Comparison of ENCODE assay signal across 16 mouse cellular contexts in genomic region chr19:7280557-7281330, GRCm38 (mm10). TPM values are rescaled to one million over a fixed set of nuclear protein-coding genes. Genes with fewer than 3 reads are reported as not detected.
A peak's percentile ranks its signal among the peaks of the same experiment; 100 is the strongest.
DNase-seq lines count a peak whose midpoint lies in the region; ATAC-seq lines count a peak whose summit lies in the region.
"Had no signal": no experiment of that assay in that cellular context is flagged by ENCODE, and none has a peak within 500 bp of the region (broad histone marks: within the 10 kb centered on the region; RNA-seq: fewer than 3 reads in every experiment).

No protein-coding gene starts in this region.

- DNase-seq in frontal cortex, adult 2 months (ENCODE audit: extremely low spot score in 1 of 2, low spot score in 1 of 2), result peak; percentile 86 to 89
- DNase-seq in frontal cortex, postnatal 14 days (ENCODE audit: low spot score in 2 of 2), result no peak
- DNase-seq in right cerebral cortex, adult 18-20 months, result peak; percentile 91
- no peak for DNase-seq in right cerebral cortex, postnatal 4 days
- peak; percentile 83 to 84 for DNase-seq in left cerebral cortex, adult 9 months (ENCODE audit: low spot score in 2 of 2)
- no peak for DNase-seq in cerebellum, postnatal 36 days
- DNase-seq: adrenal gland, adult 8-10 months; B cell, adult 2 months; cerebellum, adult 11 months; gastrocnemius, postnatal 14 days; heart, postnatal 10 days; liver; thymus, postnatal 25 days had no signal

- no peak overlapping the region for H3K4me3 ChIP-seq in liver, embryonic 12.5 days

- no peaks in the 10 kb centered on the region for H3K9me3 ChIP-seq in liver, embryonic 12.5 days (replicated peaks)

- H3K4me2 ChIP-seq in liver, embryonic 12.5 days, result no peak overlapping the region

- H3K36me3 ChIP-seq in liver, embryonic 12.5 days, result peaks cover 99% of the 10 kb centered on the region

- ATAC-seq in inflammation-experienced regulatory T-cells, adult 6 months, result no peak
- no peak for ATAC-seq in liver, embryonic 12.5 days

- H3K4me1 ChIP-seq in liver, embryonic 12.5 days, result peaks cover 9% of the 10 kb centered on the region

- no peak overlapping the region for H3K27ac ChIP-seq in liver, embryonic 12.5 days
- H3K27ac ChIP-seq: kidney, postnatal 0 days had no signal

- 83% methylated on average over 18 of the region's 18 CpGs for WGBS in liver, embryonic 12.5 days (ENCODE audit: insufficient replicate concordance)

- H3K9ac ChIP-seq in liver, embryonic 12.5 days, result no peak overlapping the region

- H3K27me3 ChIP-seq in liver, embryonic 12.5 days (replicated peaks), result no peaks in the 10 kb centered on the region

RNA-seq across cellular contexts. Expression of gene Rcor2, which starts 13.6 kb away (rescaled TPM):
- polyA plus RNA-seq in frontal cortex, adult 2 months (2012; rRNA removed), result 20.2 and 24.6 TPM in 2 replicates
- polyA plus RNA-seq in inflammation-experienced regulatory T-cells, adult 6 months (2017; shearing (Covaris generic)), result not detected
- polyA plus RNA-seq in liver, embryonic 12.5 days (2016; fragmentation: Nextera tagmentation; extraction: Ambion mirVana), result 4.0 and 5.1 TPM in 2 replicates

RNA-seq across cellular contexts. Expression of gene Naa40, which starts 39.8 kb away (rescaled TPM):
- 73.6 and 74.1 TPM in 2 replicates for polyA plus RNA-seq in frontal cortex, adult 2 months (2012; rRNA removed)
- 10 to 100 TPM; 21.3 to 28.4 (median 27.4) TPM for polyA plus RNA-seq in inflammation-experienced regulatory T-cells, adult 6 months (2017; shearing (Covaris generic))
- polyA plus RNA-seq in liver, embryonic 12.5 days (2016; fragmentation: Nextera tagmentation; extraction: Ambion mirVana), result 42.0 and 44.8 TPM in 2 replicates

Comparison
In these comparisons a context has a peak if more than half of its experiments do, and no peak if none do; other contexts are left out.
1. DNase-seq: peak in frontal cortex, adult 2 months (2 of 2), right cerebral cortex, adult 18-20 months (single experiment) and left cerebral cortex, adult 9 months (2 of 2); none in frontal cortex, postnatal 14 days (0 of 2), right cerebral cortex, postnatal 4 days (single experiment) and cerebellum, postnatal 36 days (0 of 2).